Mouse (Mus musculus): ENCODE results near the gene Aco1. TPM values are rescaled to one million over a fixed set of nuclear protein-coding genes. Genes with fewer than 3 reads are reported as not detected.

The Aco1 gene
- polyA plus RNA-seq (2012; rRNA removed) (41.9 and 43.7 TPM in 2 replicates), polyA plus RNA-seq (2014; fragmentation: Nextera tagmentation; extraction: Ambion mirVana) (45.9 and 46.8 TPM in 2 replicates)

DNA sequence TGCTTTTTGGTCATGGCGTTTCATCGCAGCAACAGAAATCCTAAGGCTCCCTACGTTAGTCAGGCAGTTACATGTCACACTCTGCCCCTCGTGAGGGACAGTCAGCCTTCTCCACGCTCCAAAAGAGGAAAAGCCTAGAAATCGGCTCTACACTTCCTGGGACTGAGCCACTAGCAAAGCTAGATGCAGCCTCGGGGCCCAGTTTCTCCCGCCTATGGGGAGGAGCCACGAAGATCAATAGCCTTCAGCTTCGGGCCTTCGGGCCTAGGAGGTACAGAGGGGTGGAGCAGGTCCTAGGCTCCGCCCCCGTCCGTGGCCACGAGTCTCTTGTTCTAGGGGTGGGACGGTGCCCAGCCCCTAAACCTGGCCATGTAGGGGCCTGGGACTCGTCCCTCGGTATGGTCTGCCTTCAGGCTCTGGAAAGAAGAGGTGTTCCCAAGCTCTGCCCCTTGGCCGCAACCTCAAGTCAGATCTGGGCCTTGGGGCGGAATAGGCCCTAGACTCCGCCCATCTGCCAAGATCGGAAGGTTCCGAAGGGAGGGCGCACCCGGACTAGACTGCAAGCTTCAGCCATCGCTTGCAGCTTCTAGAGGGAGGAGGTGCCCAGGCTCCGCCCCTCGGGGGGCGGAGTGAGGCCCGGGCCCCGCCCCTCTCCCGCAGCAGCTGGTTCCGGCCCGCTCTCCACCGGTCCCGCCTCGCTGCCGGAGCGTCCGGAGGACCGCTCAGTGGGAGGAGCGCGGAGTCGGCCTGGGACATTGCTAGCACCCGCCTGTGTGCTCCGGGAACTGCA lies at the start of gene Aco1:
Gene Aco1, plus strand, starts transcription at position 339 of the 790 bp plus-strand sequence.
- Histone ChIP-seq H3K27ac (replicated peaks; ENCODE audit: low read depth, low read length) (peak within 1 kb of the TSS; percentile 86), H3K9ac (ENCODE audit: low read depth, low read length, severe bottlenecking) (peak within 1 kb of the TSS; percentile 81), H3K9me3 (ENCODE audit: control insufficient read depth, low read length) (no peaks in the 10 kb centered on the region), H3K4me2 (replicated peaks; ENCODE audit: low read depth, low read length, severe bottlenecking) (peak within 1 kb of the TSS; percentile 81), H3K4me1 (ENCODE audit: control insufficient read depth, insufficient read depth, low read length) (peaks cover 17% of the 10 kb centered on the region), H3K36me3 (ENCODE audit: control insufficient read depth, insufficient read depth, low read length) (no peaks in the 10 kb centered on the region; the same call in 1 of the 2 replicates), H3K27me3 (ENCODE audit: control insufficient read depth, insufficient read depth, low read length) (no peaks in the 10 kb centered on the region), H3K4me3 (replicated peaks; ENCODE audit: low read length) (peak within 1 kb of the TSS; percentile 71)
- TF ChIP-seq POLR2A (IDR thresholded peaks at IDR 0.05; ENCODE audit: borderline replicate concordance, extremely low read depth, insufficient read depth, insufficient read length): peak; percentile 42; the same call in 1 of the 2 replicates
- ATAC-seq (ENCODE audit: low FRiP score, low read depth): peak; percentile 95
- DNase-seq (ENCODE audit: low spot score): peak; percentile 96
- WGBS: 2% methylated on average over 42 of the region's 46 CpGs

DNA sequence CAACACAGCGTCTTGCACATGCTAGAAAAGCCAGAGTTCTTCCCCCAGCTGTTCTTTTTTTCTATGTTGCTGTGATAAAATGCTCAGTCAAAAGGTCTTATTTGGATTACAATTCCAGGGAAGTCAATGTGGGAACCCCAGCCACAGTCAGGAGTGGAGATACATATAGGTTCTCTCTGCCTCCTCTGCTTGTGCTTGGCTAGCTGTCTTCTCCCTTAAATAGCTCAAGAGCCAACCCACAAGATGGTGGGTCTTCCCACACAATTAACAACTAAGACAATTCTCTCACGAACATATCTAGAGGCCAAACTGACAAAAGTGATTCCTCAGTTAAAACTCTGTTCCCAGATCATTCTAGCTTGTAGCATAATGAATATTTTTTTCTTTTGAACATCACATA lies 47.9 kb upstream of the Aco1 start:
- TF ChIP-seq POLR2A (IDR thresholded peaks at IDR 0.05; ENCODE audit: borderline replicate concordance, extremely low read depth, insufficient read depth, insufficient read length): no peak

GRCm38 (mm10) chr4:40102996-40103395 lies 39.9 kb upstream of the Aco1 start:
- DNase-seq (ENCODE audit: low spot score) (no peak), ATAC-seq (ENCODE audit: low FRiP score, low read depth) (no peak)
- no peaks in the 10 kb centered on the region for H3K36me3 ChIP-seq (ENCODE audit: control insufficient read depth, insufficient read depth, low read length)
- no peak overlapping the region for H3K27ac ChIP-seq (replicated peaks; ENCODE audit: low read depth, low read length)
- no peak overlapping the region for H3K4me3 ChIP-seq (replicated peaks; ENCODE audit: low read length)
- no peak overlapping the region for H3K9ac ChIP-seq (ENCODE audit: low read depth, low read length, severe bottlenecking)
- no peak for TF ChIP-seq POLR2A (IDR thresholded peaks at IDR 0.05; ENCODE audit: borderline replicate concordance, extremely low read depth, insufficient read depth, insufficient read length)
- no peaks in the 10 kb centered on the region for H3K9me3 ChIP-seq (ENCODE audit: control insufficient read depth, low read length)
- WGBS: 93% methylated on average over 1 of the region's 1 CpGs
- H3K4me2 ChIP-seq (replicated peaks; ENCODE audit: low read depth, low read length, severe bottlenecking): no peak overlapping the region
- no peaks in the 10 kb centered on the region for H3K4me1 ChIP-seq (ENCODE audit: control insufficient read depth, insufficient read depth, low read length)
- H3K27me3 ChIP-seq (ENCODE audit: control insufficient read depth, insufficient read depth, low read length): no peaks in the 10 kb centered on the region

More for the DNA sequence above, 47.9 kb upstream of the Aco1 start:
- H3K9ac ChIP-seq (ENCODE audit: low read depth, low read length, severe bottlenecking): no peak overlapping the region
- H3K36me3 ChIP-seq (ENCODE audit: control insufficient read depth, insufficient read depth, low read length): no peaks in the 10 kb centered on the region
- ATAC-seq (ENCODE audit: low FRiP score, low read depth) (no peak), DNase-seq (ENCODE audit: low spot score) (no peak)
- no peak overlapping the region for H3K4me3 ChIP-seq (replicated peaks; ENCODE audit: low read length)
- 74% methylated on average over 2 of the region's 2 CpGs for WGBS
- H3K9me3 ChIP-seq (ENCODE audit: control insufficient read depth, low read length): no peaks in the 10 kb centered on the region
- H3K27me3 ChIP-seq (ENCODE audit: control insufficient read depth, insufficient read depth, low read length): no peaks in the 10 kb centered on the region
- H3K4me2 ChIP-seq (replicated peaks; ENCODE audit: low read depth, low read length, severe bottlenecking): no peak overlapping the region
- no peaks in the 10 kb centered on the region for H3K4me1 ChIP-seq (ENCODE audit: control insufficient read depth, insufficient read depth, low read length)
- no peak overlapping the region for H3K27ac ChIP-seq (replicated peaks; ENCODE audit: low read depth, low read length)

- H3K27ac ChIP-seq (replicated peaks; ENCODE audit: low read depth, low read length): no peak overlapping the region
- TF ChIP-seq POLR2A (IDR thresholded peaks at IDR 0.05; ENCODE audit: borderline replicate concordance, extremely low read depth, insufficient read depth, insufficient read length): no peak
- WGBS: 53% methylated on average over 8 of the region's 8 CpGs
- no peak for ATAC-seq (ENCODE audit: low FRiP score, low read depth)
- H3K4me3 ChIP-seq (replicated peaks; ENCODE audit: low read length): no peak overlapping the region
- no peak for DNase-seq (ENCODE audit: low spot score)
- H3K4me2 ChIP-seq (replicated peaks; ENCODE audit: low read depth, low read length, severe bottlenecking): no peak overlapping the region
- no peaks in the 10 kb centered on the region for H3K36me3 ChIP-seq (ENCODE audit: control insufficient read depth, insufficient read depth, low read length)
- no peaks in the 10 kb centered on the region for H3K27me3 ChIP-seq (ENCODE audit: control insufficient read depth, insufficient read depth, low read length)
- no peaks in the 10 kb centered on the region for H3K9me3 ChIP-seq (ENCODE audit: control insufficient read depth, low read length)
- H3K4me1 ChIP-seq (ENCODE audit: control insufficient read depth, insufficient read depth, low read length): no peaks in the 10 kb centered on the region
- no peak overlapping the region for H3K9ac ChIP-seq (ENCODE audit: low read depth, low read length, severe bottlenecking)
Measured at GRCm38 (mm10) chr4:40106004-40106536, 36.8 kb upstream of the Aco1 start.

DNA sequence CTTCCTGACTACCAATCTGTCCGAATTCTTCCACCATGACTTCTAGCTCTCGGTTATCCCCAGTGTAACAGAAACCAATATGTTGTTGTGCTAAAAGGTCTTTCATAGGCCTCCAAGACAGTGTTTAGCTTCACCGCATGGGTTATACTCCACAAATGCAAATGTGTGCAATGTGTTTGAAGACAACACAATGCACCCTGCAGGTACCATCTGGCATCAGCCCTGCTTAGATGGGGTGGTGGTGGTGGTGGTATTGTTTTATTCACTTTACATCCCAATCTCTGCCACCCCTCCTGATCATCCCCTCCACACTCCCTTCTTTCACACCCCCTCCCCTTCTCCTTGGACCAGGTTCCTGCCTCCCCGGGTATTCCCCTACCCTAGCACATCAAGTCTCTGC lies 34.9 kb upstream of the Aco1 start:
- Histone ChIP-seq H3K36me3 (ENCODE audit: control insufficient read depth, insufficient read depth, low read length) (no peaks in the 10 kb centered on the region), H3K4me3 (replicated peaks; ENCODE audit: low read length) (no peak overlapping the region), H3K4me2 (replicated peaks; ENCODE audit: low read depth, low read length, severe bottlenecking) (no peak overlapping the region), H3K4me1 (ENCODE audit: control insufficient read depth, insufficient read depth, low read length) (no peaks in the 10 kb centered on the region), H3K9me3 (ENCODE audit: control insufficient read depth, low read length) (no peaks in the 10 kb centered on the region), H3K27ac (replicated peaks; ENCODE audit: low read depth, low read length) (no peak overlapping the region), H3K9ac (ENCODE audit: low read depth, low read length, severe bottlenecking) (no peak overlapping the region), H3K27me3 (ENCODE audit: control insufficient read depth, insufficient read depth, low read length) (no peaks in the 10 kb centered on the region)
- TF ChIP-seq POLR2A (IDR thresholded peaks at IDR 0.05; ENCODE audit: borderline replicate concordance, extremely low read depth, insufficient read depth, insufficient read length): no peak
- no peak for DNase-seq (ENCODE audit: low spot score)
- 82% methylated on average over 4 of the region's 4 CpGs for WGBS
- no peak for ATAC-seq (ENCODE audit: low FRiP score, low read depth)

Data from limb, embryonic 14.5 days (tissue).